Mouse (Mus musculus): ENCODE measurements around the gene Fbn1.

Gene Fbn1

DNA sequence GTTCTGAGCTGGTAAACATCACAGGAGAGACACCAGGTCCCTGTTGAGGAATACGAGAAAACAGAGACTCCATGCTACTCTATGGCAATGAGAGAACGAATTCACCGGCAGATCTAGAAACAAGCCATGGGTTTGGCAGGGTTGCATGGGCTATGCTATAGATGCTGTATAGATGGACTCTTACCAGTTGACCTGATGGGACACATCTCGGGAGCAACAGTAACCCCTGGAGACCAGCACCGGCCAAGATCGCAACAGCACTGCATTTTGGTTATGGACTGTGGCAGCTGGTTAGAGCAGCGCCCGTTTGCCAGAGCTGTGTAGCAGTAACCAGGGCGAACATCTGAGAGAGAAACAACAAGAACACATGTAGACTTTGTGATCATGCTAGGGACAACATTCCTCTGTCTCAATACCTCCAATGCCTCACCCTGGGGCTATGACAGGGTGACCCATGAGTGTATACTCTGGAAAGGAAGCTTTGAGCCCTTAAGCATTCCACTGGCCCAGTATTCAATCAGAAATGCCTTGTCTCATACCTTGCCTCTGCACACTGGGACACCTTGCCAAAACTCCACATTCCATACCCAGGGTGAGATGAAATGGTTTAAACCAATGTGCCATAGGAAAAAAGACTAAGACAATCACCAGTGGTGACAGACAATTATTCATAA is 113.2 kb downstream of the Fbn1 start:
- DNase-seq (ENCODE audit: low spot score in 2 of 2): no peak

DNA sequence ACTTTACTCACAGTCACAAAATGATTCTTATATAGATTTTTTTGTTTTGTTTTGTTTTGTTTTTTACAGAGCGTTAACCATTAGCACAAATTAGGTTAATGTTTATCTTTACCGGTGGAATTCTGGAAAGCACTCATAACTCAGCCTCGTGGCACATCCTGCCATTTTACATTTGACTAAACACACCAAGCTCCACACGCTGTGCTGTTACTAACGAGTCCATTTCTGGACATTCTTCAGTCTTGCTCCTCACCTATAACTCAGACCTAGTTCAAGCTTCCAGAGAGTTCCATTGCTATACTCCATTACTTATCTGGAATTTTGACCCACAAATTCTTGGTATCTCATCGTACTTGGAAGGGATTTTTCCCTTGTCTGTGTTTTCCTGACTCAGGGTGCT is 116.2 kb downstream of the Fbn1 start:
- DNase-seq (ENCODE audit: low spot score in 2 of 2): no peak

DNA sequence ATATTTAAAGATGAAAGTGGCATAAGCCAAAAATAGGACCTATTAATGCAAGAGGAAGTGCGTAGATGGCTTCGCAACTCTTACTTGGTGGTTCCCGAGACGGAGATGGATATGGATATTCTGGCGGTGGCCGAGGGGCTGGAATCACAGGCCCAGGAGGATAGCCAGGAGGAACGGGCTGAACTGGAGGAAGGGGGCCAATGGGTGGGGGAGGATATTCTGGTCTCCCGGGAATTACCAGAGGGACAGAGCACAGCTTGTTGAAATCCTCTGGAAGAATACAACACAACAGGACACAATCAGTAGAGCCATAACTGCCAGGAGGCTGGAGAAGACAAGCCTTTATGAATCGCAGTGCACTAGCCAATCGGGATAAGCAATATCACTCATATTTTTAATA is 118.0 kb downstream of the Fbn1 start:
- DNase-seq (ENCODE audit: low spot score in 2 of 2): no peak

DNA sequence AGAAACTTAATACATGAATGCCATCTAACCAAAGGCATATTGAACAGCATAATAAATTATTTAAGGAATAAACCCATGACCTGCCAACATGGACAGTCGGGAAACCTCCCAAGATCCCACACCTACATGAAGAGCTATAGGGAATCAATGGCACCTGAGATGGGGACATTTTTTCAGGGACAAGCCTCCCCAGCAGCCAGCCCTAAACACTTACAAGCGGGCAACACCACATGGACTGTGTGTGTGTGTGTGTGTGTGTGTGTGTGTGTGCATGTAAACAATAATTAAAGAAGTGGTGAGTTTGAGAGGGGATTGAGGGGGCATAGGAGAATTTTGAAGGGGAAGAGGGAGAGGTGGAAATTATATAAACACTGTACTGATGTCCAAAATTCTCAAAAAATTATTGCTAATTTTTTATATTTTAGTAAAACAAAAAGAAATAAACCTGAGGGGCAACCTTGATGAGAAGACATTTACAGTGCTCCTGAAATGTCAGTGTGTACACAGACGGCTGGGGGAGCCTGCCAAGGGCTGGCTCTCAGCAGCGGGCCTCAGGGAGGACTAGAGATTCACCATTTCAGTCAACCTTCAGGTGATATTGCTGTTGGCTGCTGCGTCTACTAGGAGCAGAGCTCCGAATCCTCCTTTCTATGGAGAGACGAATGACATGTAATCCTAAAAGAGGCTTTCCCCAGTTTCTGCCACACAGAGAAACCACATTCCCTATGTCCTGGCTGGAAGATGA is 121.4 kb downstream of the Fbn1 start:
- no peak for DNase-seq (ENCODE audit: low spot score in 2 of 2)

DNA sequence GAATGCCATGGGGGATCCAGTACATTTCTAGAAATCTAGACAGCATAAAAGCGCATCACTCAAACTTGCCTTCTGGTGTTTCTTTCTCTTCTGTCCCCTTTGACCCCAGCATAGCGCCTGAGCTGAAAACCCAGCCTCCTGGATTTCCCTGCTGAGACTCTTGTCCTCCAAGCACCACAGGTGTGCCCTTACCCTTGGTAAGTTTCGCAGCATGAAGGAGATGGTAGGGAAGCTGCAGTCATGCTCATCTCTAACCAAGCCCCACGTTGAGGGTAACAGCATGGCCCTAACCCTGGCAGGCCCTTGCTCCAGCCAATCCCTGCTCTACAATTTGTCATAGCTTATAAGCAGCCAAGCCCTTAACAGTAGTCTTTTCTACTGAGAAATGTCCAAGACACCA is 122.9 kb downstream of the Fbn1 start:
- no peak for DNase-seq (ENCODE audit: low spot score in 2 of 2)

DNA sequence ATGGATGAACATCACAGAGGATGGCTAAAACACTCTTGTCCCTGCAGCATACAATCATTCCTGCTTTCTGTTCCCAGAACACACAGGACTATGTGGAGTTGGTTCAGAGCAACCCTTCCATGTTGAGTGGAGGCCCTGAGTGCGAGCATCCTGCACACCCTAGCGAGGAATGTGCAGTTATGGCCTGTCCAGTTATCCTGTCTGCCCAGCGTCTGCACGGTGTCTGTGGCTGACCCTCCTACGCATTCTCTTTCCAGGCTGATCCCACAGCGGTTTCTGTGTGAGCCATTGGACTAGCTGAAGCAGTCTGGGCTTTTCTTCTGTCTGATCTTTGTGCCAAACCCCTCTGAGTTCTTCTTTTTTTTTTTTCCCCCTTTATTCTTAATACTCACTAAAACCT is 123.4 kb downstream of the Fbn1 start:
- no peak for DNase-seq (ENCODE audit: low spot score in 2 of 2)

DNA sequence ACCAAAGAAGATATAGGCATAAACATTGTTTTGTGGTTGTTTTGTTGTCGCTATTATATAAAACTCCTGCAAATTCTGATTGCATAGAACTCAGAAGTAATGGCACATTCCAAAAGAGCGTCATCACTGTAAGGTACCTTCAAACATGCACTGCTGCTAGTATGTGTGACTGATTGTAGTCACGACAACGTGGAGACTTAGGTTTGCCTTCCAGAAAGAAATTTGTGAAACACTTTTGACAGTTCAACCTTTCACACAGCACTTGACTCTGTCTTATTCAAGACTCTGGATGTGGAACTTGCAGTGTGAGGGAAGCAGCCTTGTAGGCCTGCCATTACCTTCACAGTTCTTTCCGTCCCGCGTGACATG is 124.5 kb downstream of the Fbn1 start:
- DNase-seq (ENCODE audit: low spot score in 2 of 2): no peak

DNA sequence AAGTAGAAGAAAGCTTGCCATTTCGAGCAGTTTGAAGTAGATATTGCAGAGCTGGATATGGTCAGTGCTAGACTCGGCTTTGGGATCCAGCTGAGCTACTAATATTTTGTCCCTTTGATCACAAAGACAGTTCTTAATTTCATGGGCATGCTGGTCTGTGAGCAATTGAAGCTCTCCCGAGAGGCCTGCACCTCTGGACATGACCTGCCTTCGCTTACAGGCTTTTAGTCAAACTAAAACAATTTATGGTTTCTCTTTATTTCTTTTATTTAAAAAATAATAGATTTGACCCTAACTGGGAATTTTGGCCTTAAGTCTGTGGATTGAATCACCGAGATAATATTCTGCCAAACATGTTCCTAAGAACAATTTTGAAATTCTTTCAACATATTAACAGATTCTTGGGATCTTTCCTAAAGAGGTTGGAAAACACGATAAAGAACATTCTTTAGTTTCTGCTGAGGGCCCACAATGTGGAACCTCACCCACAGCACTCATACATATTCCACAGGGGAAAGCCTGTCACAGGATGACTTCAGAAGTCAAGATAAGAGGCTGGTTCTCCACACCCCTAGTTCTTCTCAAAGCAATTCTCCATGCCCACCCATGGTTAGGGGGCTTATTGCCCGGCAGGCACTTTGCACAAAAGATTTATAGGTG is 125.0 kb downstream of the Fbn1 start:
- no peak for DNase-seq (ENCODE audit: low spot score in 2 of 2)

DNA sequence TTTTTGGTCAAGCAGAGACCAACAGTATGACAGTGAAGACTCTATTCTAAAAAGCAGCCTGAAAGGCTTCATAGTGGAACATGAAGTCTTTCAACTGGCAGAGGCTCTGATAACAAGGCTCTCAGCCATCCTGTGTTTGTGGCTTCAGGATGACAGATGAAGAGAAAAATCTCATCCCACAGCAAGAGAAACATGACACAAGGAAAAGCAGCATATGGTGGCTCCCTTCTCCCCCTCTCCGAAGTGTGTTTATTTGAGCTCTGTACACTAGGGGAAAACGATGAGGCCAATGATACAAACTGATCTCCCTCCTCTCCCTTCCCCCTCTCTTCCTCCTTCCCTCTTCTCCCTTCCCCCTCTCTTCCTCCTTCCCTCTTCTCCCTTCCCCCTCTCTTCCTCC is 127.7 kb downstream of the Fbn1 start:
- no peak for DNase-seq (ENCODE audit: low spot score in 2 of 2)

DNA sequence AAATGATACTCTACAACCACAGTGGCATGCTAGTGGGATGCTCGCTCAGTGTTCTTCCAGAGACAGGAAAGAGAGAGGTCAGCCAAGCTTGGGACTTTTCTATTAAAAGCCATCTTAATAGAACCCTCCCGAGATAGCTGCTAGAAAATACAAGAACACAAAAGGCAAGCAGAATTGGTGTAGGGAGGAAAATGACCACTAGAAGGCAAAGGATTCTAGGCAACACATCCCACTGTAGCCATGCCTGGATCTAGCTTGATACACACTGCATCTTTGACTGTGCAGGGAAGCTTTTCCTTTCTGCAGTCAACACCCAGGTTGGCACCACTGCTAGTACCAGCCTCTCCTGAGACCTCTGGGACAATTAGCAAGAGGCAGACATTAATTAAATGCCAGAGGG is 128.6 kb downstream of the Fbn1 start:
- DNase-seq (ENCODE audit: low spot score in 2 of 2): no peak

DNA sequence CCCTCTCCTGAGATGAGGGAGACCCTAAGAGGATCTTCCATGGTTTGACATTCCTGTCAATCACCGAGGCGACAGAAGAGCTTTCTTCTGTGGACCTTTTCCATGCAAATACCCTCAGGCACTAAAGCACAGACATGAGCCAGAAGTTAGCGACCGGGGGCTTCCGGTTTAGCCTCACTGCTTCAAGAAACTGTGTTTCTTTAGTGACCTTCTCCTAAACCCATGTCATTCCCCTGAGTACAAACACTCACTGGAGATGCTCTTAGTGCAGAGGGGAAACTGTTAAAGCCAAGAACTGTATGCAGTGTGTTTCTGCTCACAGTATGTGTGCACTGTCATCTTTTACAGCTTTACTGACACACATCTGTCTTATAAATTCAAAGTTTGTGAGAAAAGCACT is 131.9 kb downstream of the Fbn1 start:
- DNase-seq (ENCODE audit: low spot score in 2 of 2): no peak

DNA sequence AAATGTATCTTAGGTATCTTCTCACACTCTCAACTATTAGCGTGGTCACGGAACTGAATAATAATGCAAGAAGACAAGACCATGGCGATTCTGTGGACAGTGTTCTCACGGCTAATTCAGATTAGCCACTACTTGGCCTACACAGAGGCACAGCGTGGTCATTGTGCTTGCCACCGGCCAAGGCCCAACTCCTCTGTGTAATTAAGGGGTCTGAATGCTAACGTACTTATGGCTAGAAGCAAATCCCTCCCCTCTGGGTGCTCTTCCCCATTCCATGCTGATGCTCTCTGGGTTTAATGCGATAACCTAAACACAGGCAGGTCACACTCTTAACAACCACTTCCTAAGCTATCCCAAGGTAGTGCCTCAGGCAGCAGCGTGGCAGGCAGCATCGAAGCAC is 132.5 kb downstream of the Fbn1 start:
- DNase-seq (ENCODE audit: low spot score in 2 of 2): no peak

DNA sequence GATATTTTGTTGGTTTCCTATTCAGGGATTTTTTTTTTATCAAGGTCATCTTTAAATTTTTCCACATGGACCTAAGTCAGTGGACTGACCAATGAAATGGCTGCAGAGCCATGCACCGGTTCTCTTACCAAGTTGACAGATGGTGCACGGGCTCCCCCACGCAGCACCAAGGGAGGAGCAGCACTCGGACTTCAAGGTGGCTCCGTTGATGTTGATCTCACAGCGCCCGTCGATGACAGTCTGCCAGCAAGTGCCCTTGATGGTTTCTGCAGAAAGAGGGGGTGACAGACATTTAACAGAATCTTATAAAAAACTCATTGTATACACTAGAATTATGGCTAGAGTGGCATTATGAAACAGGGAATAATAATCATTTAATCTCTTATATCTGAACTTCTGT is 138.1 kb downstream of the Fbn1 start:
- no peak for DNase-seq (ENCODE audit: low spot score in 2 of 2)

DNA sequence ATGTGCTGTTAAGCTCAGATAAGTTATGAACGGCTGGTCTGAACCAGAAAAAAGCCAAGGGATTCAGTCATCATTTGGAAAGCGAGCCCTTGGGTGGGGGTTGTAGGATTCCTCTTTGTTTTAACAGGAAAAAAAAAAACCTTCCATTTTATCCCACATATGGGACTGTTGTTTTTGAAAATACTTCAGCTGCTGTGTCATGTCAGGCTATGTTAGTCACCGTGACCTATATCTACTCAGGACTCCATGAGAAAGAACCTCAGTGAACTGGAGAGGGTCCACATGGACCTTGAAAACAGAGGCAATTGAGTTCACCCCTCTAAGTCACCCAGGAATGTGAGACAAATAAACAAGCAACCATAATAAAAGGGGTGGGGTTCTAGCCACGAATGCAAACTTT is 139.2 kb downstream of the Fbn1 start:
- DNase-seq (ENCODE audit: low spot score in 2 of 2): no peak

DNA sequence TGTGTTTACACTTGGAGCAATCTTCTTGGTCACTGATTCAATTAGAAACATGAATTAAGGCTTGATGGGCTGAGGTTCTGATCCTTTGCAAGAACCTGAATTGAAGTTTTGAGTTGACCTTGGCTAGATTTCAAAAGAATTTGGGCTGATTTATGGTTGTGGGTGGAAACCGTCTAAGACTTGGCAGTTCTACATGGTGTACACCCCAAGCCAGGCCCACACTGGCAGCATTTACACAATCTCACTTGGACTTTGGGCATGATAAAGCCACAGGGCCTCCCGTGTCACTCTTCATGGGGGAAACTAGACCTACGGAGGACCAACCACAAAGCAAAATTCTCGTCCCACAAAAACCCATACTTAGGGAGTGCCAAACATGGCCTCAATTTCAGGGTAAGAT is 146.1 kb downstream of the Fbn1 start:
- no peak for DNase-seq (ENCODE audit: low spot score in 2 of 2)

DNA sequence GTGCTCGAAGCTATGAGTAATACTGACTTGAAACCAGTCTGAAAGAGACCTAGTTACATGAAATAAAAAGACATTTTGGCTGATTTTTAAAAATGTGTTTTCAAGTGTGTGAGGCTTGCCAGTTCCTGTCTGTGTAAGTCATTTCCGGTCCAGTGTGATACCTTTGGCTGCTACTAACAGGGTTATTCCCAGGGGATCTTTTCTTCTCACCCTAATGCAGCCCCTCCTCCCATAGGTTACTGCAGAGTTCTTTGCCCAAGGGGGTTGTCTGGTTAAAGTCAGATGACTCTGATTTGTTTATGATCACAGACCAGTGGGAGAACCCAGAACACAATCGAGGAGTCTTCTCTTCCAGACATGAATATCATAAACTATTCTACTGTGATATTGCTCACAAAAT is 151.3 kb downstream of the Fbn1 start:
- no peak for DNase-seq (ENCODE audit: low spot score in 2 of 2)

DNA sequence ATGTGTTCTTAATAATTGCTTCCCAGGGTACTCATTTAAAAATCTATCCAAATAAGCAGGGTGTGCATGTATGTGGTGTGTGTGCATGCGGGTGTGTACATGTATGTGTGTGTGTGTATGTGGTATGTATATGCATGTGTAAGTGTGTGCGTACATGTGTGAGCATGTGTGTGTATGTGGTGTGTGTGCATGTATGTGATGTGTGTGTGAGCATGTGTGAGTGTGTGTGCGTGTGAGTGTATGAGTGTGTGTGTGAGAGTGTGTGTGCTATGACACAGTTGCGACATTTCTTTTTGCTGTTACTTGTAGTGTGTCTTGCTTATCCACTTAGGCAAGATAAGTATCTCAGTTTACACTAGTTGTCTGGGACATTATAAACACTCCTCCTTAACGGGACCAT is 151.7 kb downstream of the Fbn1 start:
- no peak for DNase-seq (ENCODE audit: low spot score in 2 of 2)

DNA sequence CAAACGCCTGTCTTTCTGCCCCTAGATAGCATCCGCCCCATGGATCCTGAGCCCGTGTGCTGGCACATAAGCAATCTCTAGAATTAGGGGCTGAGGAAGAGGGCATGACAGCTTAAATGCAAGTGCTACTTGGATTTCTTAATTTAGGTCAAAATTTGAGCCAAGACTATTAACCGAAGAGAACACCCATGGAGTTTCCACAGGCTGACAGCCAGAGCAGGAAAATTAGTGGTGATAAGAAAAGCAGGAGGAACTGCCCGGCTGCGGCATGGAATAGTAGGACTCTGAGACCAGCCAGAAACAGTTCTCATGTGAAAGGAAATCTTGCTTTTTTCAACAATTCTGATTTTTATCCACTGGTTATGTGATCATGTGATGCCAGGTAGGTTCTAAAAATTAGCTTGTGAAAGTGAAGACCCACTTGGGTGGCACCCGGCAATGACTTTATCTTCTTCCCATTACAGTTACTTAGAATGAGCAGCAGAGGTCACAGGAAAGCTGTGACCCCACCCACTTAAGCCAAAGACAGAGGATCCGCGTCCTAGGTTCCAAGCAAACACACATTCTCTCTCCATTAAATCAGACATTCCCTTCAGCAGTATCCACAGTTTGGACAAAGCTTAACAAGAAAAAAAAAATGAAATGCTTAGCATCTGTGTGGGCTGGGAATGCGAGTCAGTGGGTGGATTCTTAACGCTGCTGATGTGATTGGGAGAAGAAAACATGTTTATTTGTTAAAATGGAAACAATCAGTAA is 152.4 kb downstream of the Fbn1 start:
- no peak for DNase-seq (ENCODE audit: low spot score in 2 of 2)

DNA sequence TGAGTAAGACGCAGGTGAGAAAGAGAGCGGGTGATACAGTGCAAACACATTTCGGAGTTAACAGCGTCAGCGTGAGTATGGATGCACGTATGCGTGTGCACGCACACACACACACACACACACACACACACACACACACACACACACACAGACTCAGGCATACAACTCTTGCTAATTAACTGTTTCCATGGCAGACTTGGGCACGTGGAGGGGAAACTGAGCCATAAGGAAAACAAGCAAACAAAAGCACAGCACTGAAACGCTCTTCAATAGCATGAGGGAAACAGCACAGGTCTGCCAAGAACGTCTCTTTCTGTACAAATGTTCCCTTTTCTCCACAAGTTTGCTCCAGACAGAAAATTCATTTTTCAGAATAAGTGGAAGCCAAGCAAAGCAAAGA is 153.2 kb downstream of the Fbn1 start:
- no peak for DNase-seq (ENCODE audit: low spot score in 2 of 2)

DNA sequence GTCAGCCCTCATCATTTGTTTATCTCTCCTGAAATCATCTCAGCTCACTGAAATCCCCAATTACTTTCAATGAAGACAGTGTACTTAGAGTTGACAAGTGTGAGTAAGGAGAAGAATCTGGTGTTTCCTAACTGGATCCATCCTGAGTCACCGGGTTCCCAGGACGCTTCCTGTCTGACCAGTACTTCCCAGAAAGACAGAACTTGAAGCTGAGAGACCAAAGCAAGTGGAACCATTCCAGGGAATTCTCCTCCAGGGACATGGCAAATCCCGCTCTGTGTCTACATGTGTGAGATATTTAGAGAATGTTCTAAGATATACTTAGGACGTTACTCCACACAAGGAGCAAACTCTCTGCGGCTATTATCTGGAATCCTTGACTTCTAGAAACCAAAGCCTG is 158.6 kb downstream of the Fbn1 start:
- no peak for DNase-seq (ENCODE audit: low spot score in 2 of 2)

DNA sequence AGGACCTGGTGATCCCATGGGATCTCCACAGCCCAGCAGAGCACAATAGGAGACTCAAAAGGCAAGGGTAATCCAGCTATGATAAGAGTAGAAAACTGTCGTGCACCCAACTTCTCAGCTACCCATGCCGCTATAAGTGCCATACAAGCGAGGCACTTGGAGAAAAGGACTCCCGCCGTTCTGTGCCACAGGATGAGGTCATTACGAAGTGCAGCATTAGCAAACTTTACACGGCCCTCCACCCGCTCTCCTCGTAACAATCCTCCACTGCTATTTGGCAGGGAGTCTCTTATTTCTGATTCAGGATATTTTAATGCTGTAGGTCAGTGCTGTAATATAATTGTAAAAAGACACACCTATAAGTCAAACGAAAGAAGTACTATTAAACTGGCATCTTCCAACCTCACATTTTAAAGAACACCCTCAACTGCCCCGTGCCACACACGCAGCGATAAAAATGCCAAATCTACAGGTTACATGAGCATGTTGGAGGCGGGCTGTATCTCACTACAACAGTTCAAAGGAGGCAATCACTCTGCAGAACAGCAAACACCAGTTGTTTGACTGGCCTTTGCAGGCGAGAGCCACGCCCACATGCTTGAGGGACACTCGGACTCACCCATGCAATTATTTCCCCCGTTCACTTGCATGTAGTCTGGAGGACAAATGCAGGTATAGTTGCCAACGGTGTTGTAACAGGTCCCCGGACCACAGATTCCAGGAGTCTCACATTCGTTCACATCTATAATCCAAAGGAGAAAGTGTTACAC is 165.4 kb downstream of the Fbn1 start:
- no peak for DNase-seq (ENCODE audit: low spot score in 2 of 2)

DNA sequence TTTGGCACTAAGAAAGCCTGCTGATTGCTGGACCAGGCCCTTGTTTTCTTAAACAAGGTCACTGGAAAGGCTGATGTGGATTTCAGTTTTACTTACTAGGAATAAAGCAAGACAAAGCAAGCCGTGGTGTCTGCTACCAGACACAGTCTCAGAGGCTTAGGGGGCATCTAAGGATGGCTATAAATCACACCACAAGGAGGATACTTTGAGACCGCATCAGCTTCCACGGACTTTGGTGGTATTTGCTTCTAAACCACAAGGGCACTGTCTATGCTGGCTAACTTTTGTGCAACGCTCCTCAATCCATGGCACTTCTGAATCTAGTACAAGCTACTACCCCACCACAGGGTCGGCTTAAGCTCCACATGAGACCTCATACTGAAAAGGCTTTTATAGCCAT is 167.4 kb downstream of the Fbn1 start:
- no peak for DNase-seq (ENCODE audit: low spot score in 2 of 2)
